Comparison of ENCODE assay signal across 34 mouse cellular contexts in the genomic region with DNA sequence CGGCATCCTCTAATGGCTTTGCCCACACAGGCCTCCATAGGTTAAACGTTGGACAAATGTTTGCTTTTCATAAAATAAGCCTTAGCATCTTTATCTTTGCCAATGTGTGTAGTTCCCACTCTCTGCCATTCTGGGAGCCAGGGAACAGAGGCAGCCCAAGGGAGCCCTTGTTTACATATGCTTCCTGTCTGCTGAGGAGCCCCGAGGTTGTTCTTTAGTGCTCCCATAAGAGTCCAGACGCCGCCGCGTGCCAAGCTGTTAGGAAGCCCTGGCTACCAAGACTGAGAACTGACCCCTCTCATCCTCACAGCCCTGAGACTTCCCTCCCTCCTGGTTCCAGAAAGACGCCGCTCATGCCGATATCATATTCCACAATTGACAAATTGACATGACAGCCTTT. TPM values are rescaled to one million over a fixed set of nuclear protein-coding genes. Genes with fewer than 3 reads are reported as not detected.
DNase-seq lines count a peak whose midpoint lies in the region; ATAC-seq and TF ChIP-seq lines count a peak whose summit lies in the region.
"Had no signal": no experiment of that assay in that cellular context is flagged by ENCODE, and none has a peak within 500 bp of the region (broad histone marks: within the 10 kb centered on the region; RNA-seq: fewer than 3 reads in every experiment).

No protein-coding gene starts in this region.

- no peaks in the 10 kb centered on the region for H3K27me3 ChIP-seq in intestine, embryonic 14.5 days (replicated peaks; ENCODE audit: control insufficient read depth, insufficient read depth, low read length)
- H3K27me3 ChIP-seq in intestine, postnatal 0 days (replicated peaks; ENCODE audit: control insufficient read depth, insufficient read depth, low read length), result no peaks in the 10 kb centered on the region
- no peaks in the 10 kb centered on the region for H3K27me3 ChIP-seq in lung, embryonic 14.5 days (ENCODE audit: insufficient read depth, low read length)
- H3K27me3 ChIP-seq in stomach, embryonic 16.5 days (ENCODE audit: control insufficient read depth, insufficient read depth, low read length), result no peaks in the 10 kb centered on the region
- H3K27me3 ChIP-seq: embryonic facial prominence, embryonic 13.5 days; forebrain, embryonic 12.5 days; forebrain, embryonic 15.5 days; heart, embryonic 15.5 days; hindbrain, embryonic 12.5 days; hindbrain, embryonic 15.5 days had no signal

- H3K36me3 ChIP-seq in intestine, embryonic 14.5 days (ENCODE audit: control insufficient read depth, insufficient read depth, low read length), result no peaks in the 10 kb centered on the region
- no peaks in the 10 kb centered on the region for H3K36me3 ChIP-seq in intestine, postnatal 0 days (ENCODE audit: control insufficient read depth, insufficient read depth)
- H3K36me3 ChIP-seq in lung, embryonic 14.5 days (ENCODE audit: insufficient read depth), result no peaks in the 10 kb centered on the region
- H3K36me3 ChIP-seq in stomach, embryonic 16.5 days (ENCODE audit: control insufficient read depth, insufficient read depth, low read length), result no peaks in the 10 kb centered on the region
- H3K36me3 ChIP-seq: embryonic facial prominence, embryonic 10.5 days; embryonic facial prominence, embryonic 13.5 days; forebrain, embryonic 12.5 days; forebrain, embryonic 15.5 days; heart, embryonic 12.5 days; heart, embryonic 15.5 days; hindbrain, embryonic 12.5 days; hindbrain, embryonic 15.5 days had no signal

- H3K4me3 ChIP-seq in intestine, embryonic 14.5 days (ENCODE audit: low read depth, low read length), result no peak overlapping the region
- no peak overlapping the region for H3K4me3 ChIP-seq in intestine, postnatal 0 days (ENCODE audit: low read depth, low read length)
- no peak overlapping the region for H3K4me3 ChIP-seq in lung, embryonic 14.5 days (ENCODE audit: low read depth, low read length)
- no peak overlapping the region for H3K4me3 ChIP-seq in stomach, embryonic 16.5 days (replicated peaks; ENCODE audit: low read length)
- H3K4me3 ChIP-seq: embryonic facial prominence, embryonic 10.5 days; embryonic facial prominence, embryonic 13.5 days; erythroblast, embryonic 14.5 days; forebrain, embryonic 12.5 days; forebrain, embryonic 15.5 days; heart, embryonic 12.5 days; heart, embryonic 15.5 days; hindbrain, embryonic 12.5 days; hindbrain, embryonic 15.5 days had no signal

- H3K9me3 ChIP-seq in intestine, embryonic 14.5 days (ENCODE audit: control insufficient read depth, low read length), result no peaks in the 10 kb centered on the region
- H3K9me3 ChIP-seq in intestine, postnatal 0 days (ENCODE audit: control insufficient read depth), result no peaks in the 10 kb centered on the region
- no peaks in the 10 kb centered on the region for H3K9me3 ChIP-seq in lung, embryonic 14.5 days (ENCODE audit: low read depth, low read length)
- H3K9me3 ChIP-seq in stomach, embryonic 16.5 days (replicated peaks; ENCODE audit: control insufficient read depth, low read length), result no peaks in the 10 kb centered on the region
- H3K9me3 ChIP-seq: embryonic facial prominence, embryonic 10.5 days; embryonic facial prominence, embryonic 13.5 days; forebrain, embryonic 12.5 days; forebrain, embryonic 15.5 days; heart, embryonic 12.5 days; heart, embryonic 15.5 days; hindbrain, embryonic 12.5 days; hindbrain, embryonic 15.5 days had no signal

- H3K9ac ChIP-seq in intestine, embryonic 14.5 days (ENCODE audit: low read length), result no peak overlapping the region
- H3K9ac ChIP-seq in intestine, postnatal 0 days (ENCODE audit: low read depth, low read length), result no peak overlapping the region
- H3K9ac ChIP-seq in lung, embryonic 14.5 days, result no peak overlapping the region
- H3K9ac ChIP-seq in stomach, embryonic 16.5 days (ENCODE audit: low read length), result no peak overlapping the region
- H3K9ac ChIP-seq: embryonic facial prominence, embryonic 13.5 days; forebrain, embryonic 12.5 days; forebrain, embryonic 15.5 days; heart, embryonic 12.5 days; heart, embryonic 15.5 days; hindbrain, embryonic 12.5 days; hindbrain, embryonic 15.5 days had no signal

- DNase-seq in intestine, embryonic 14.5 days (ENCODE audit: low spot score), result peak; percentile 48
- peak; percentile 18 for DNase-seq in lung, embryonic 14.5 days
- DNase-seq in lung, postnatal 14 days, result no peak
- DNase-seq: adrenal gland, adult 8-10 months; adrenal gland, postnatal 25 days; cerebellum, adult 11-12 months; cerebellum, adult 8-10 months; cerebellum, postnatal 10 days; cerebellum, postnatal 36 days; embryo, embryonic 11 days; gastrocnemius, postnatal 10 days; gastrocnemius, postnatal 36 days; heart, postnatal 14 days had no signal

- no peak overlapping the region for H3K4me2 ChIP-seq in intestine, embryonic 14.5 days (ENCODE audit: low read length)
- H3K4me2 ChIP-seq in intestine, postnatal 0 days (replicated peaks; ENCODE audit: low read depth), result no peak overlapping the region
- H3K4me2 ChIP-seq in lung, embryonic 14.5 days, result no peak overlapping the region
- no peak overlapping the region for H3K4me2 ChIP-seq in stomach, embryonic 16.5 days (ENCODE audit: low read depth, low read length)
- H3K4me2 ChIP-seq: embryonic facial prominence, embryonic 13.5 days; forebrain, embryonic 12.5 days; forebrain, embryonic 15.5 days; heart, embryonic 12.5 days; heart, embryonic 15.5 days; hindbrain, embryonic 12.5 days; hindbrain, embryonic 15.5 days had no signal

- TF ChIP-seq CTCF in intestine, postnatal 0 days (IDR thresholded peaks at IDR 0.05; ENCODE audit: low read depth), result no peak
- TF ChIP-seq CTCF in lung, embryonic 14.5 days (IDR thresholded peaks at IDR 0.05; ENCODE audit: low read depth), result no peak

- no peak for ATAC-seq in intestine, embryonic 14.5 days (replicated peaks; ENCODE audit: low FRiP score, low TSS enrichment, low read depth)
- no peak for ATAC-seq in intestine, postnatal 0 days
- peak; percentile 35 for ATAC-seq in lung, embryonic 14.5 days (ENCODE audit: insufficient read depth)
- ATAC-seq in stomach, embryonic 16.5 days (ENCODE audit: insufficient read depth, low FRiP score), result 0 out of 2 replicates have a peak, but pooled peaks have one; percentile 29
- no peak for ATAC-seq in megakaryocyte-erythroid progenitor cell, adult 5-6 weeks (replicated peaks; ENCODE audit: low FRiP score, low TSS enrichment, poor library complexity, severe bottlenecking)
- ATAC-seq: activated CD4-positive, CD25-positive, alpha-beta regulatory T cell, adult 4 months; CD4-positive, CD25-positive, alpha-beta regulatory T cell, adult 4 months; forebrain, embryonic 15.5 days had no signal

- no peak overlapping the region for H3K27ac ChIP-seq in intestine, embryonic 14.5 days (ENCODE audit: low read depth)
- no peak overlapping the region for H3K27ac ChIP-seq in intestine, postnatal 0 days (ENCODE audit: low read depth, low read length)
- H3K27ac ChIP-seq in lung, embryonic 14.5 days (ENCODE audit: low read depth), result no peak overlapping the region
- H3K27ac ChIP-seq in stomach, embryonic 16.5 days (ENCODE audit: low read length), result no peak overlapping the region
- H3K27ac ChIP-seq: embryonic facial prominence, embryonic 10.5 days; embryonic facial prominence, embryonic 13.5 days; forebrain, embryonic 12.5 days; forebrain, embryonic 15.5 days; heart, embryonic 15.5 days; hindbrain, embryonic 12.5 days; hindbrain, embryonic 15.5 days had no signal

- WGBS in intestine, embryonic 14.5 days, result 48% methylated on average over 10 of the region's 10 CpGs
- WGBS in intestine, postnatal 0 days, result 31% methylated on average over 10 of the region's 10 CpGs
- WGBS in lung, embryonic 14.5 days, result 44% methylated on average over 10 of the region's 10 CpGs
- 48% methylated on average over 10 of the region's 10 CpGs for WGBS in stomach, embryonic 16.5 days

- no peaks in the 10 kb centered on the region for H3K4me1 ChIP-seq in intestine, embryonic 14.5 days (replicated peaks; ENCODE audit: control insufficient read depth, insufficient read depth, low read length)
- no peaks in the 10 kb centered on the region for H3K4me1 ChIP-seq in intestine, postnatal 0 days (replicated peaks; ENCODE audit: control insufficient read depth, insufficient read depth, low read length)
- no peaks in the 10 kb centered on the region for H3K4me1 ChIP-seq in lung, embryonic 14.5 days (ENCODE audit: insufficient read depth)
- H3K4me1 ChIP-seq in stomach, embryonic 16.5 days (ENCODE audit: control insufficient read depth, insufficient read depth, low read length), result no peaks in the 10 kb centered on the region
- H3K4me1 ChIP-seq: embryonic facial prominence, embryonic 10.5 days; embryonic facial prominence, embryonic 13.5 days; forebrain, embryonic 12.5 days; forebrain, embryonic 15.5 days; heart, embryonic 12.5 days; heart, embryonic 15.5 days; hindbrain, embryonic 12.5 days; hindbrain, embryonic 15.5 days had no signal

RNA-seq across cellular contexts. Expression of gene Cckar, which starts 25.4 kb away (rescaled TPM):
- polyA plus RNA-seq in intestine, embryonic 14.5 days (2014; fragmentation: Nextera tagmentation; extraction: Ambion mirVana), result 13.2 and 27.2 TPM in 2 replicates
- polyA plus RNA-seq in intestine, postnatal 0 days (2015; fragmentation: Nextera tagmentation; extraction: Ambion mirVana), result 2.3 and 2.4 TPM in 2 replicates
- 42.1 and 48.7 TPM in 2 replicates for polyA plus RNA-seq in lung, embryonic 14.5 days (2014; fragmentation: Nextera tagmentation; extraction: Ambion mirVana)
- polyA plus RNA-seq in stomach, embryonic 16.5 days (2015; fragmentation: Nextera tagmentation; extraction: Ambion mirVana), result 79.0 and 80.3 TPM in 2 replicates
- not detected in 2 replicates for total RNA-seq in megakaryocyte-erythroid progenitor cell, adult 5-6 weeks (2014; fragmentation: Nextera tagmentation)
- total RNA-seq in megakaryocyte-erythroid progenitor cell, adult 5-6 weeks (2017), result not detected in 2 replicates
- total RNA-seq: gastrocnemius, adult 18-20 months; gastrocnemius, postnatal 10 days; gastrocnemius, postnatal 36 days; granulocyte monocyte progenitor cell, adult 5-6 weeks; heart, adult 8-10 months; hematopoietic stem cell, adult 5-6 weeks; MEL had no signal
- polyA plus RNA-seq: activated CD4-positive, CD25-positive, alpha-beta regulatory T cell, adult 4 months; C2C12; CD4-positive, CD25-positive, alpha-beta regulatory T cell, adult 4 months; cortical plate, adult 2 months; erythroblast, embryonic 14.5 days had no signal

Comparison
In these comparisons a context has a peak if more than half of its experiments do, and no peak if none do; other contexts are left out.
1. ATAC-seq: peak in lung, embryonic 14.5 days (single experiment) and stomach, embryonic 16.5 days (single experiment); none in intestine, embryonic 14.5 days (single experiment), intestine, postnatal 0 days (single experiment) and megakaryocyte-erythroid progenitor cell, adult 5-6 weeks (single experiment).